Mouse (Mus musculus): ENCODE measurements around the gene Babam2. TPM values are rescaled to one million over a fixed set of nuclear protein-coding genes. Genes with fewer than 3 reads are reported as not detected.

The Babam2 gene
- polyA plus RNA-seq, 1 experiment: 70.1 TPM

DNA sequence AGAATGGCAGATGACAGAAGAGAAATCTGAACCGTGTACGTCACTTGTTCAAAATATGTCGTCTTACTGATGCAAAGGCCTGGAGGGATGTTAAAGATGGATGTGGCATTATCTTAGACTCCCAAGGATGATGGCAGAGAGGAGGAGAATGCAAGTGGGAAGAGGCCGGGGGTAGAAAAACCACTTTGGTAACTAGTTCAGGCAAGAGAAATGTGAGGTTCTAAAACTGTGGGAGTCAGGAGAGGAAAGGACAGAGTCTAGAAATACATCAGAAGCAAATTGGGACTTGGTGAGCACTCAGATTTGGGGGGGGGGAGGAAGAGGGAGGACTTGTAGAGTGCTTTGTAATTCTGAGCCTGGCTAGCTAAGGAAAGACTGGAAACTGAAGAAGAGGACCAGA is 340.1 kb downstream of the Babam2 start:
- H3K4me3 ChIP-seq (ENCODE audit: insufficient read depth, low read depth, low read length): no peak overlapping the region
- peaks cover 19% of the 10 kb centered on the region for H3K4me1 ChIP-seq (ENCODE audit: control insufficient read depth, insufficient read depth, insufficient read length, low read length)

DNA sequence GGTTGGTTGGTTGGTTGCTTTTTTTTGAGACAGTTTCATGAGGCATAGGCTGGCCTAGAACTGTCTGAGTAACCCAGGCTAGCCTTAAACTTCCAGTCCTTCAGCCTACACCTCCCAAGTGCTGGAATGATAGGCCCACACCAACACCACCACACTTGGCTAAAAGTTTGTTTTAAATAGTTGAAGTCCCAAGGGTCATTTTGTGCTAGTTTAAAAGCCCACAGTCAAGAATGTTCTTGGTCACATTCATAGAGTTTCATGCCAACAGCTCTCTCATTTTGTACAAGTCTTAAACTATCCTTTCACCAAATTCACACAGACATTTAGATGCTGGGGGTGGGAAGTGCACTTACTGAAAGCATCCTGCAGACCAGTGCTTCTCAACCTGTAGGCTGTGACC is 341.5 kb downstream of the Babam2 start:
- H3K4me3 ChIP-seq (ENCODE audit: insufficient read depth, low read depth, low read length): no peak overlapping the region
- peak overlapping the region; percentile 55 for H3K27ac ChIP-seq (replicated peaks; ENCODE audit: low read depth, low read length)
- H3K4me1 ChIP-seq (ENCODE audit: control insufficient read depth, insufficient read depth, insufficient read length, low read length): peaks cover 12% of the 10 kb centered on the region

More for the DNA sequence above, 340.1 kb downstream of the Babam2 start:
- no peak overlapping the region for H3K27ac ChIP-seq (replicated peaks; ENCODE audit: low read depth, low read length)

DNA sequence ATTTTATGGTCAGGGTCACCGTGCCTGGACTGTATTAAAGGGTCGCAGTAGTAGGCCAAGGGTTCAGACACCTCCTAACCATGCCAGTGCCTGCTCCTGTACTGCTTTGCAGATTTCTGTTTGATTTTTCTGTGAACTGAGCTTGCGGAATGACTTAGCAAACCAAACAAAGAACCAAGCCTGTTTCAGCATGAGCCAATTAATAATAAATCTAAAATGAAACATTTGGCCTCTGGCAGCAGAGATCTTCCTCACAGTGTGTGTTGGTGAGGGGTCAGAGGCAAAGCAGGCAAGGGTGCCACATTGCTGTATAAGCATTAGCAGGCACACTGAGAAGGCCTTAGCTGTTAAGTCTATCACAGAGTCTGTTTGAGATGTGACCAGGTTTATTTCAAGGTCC is 342.0 kb downstream of the Babam2 start:
- H3K4me3 ChIP-seq (ENCODE audit: insufficient read depth, low read depth, low read length): no peak overlapping the region
- H3K27ac ChIP-seq (replicated peaks; ENCODE audit: low read depth, low read length): peak overlapping the region; percentile 55
- H3K4me1 ChIP-seq (ENCODE audit: control insufficient read depth, insufficient read depth, insufficient read length, low read length): peaks cover 8% of the 10 kb centered on the region

DNA sequence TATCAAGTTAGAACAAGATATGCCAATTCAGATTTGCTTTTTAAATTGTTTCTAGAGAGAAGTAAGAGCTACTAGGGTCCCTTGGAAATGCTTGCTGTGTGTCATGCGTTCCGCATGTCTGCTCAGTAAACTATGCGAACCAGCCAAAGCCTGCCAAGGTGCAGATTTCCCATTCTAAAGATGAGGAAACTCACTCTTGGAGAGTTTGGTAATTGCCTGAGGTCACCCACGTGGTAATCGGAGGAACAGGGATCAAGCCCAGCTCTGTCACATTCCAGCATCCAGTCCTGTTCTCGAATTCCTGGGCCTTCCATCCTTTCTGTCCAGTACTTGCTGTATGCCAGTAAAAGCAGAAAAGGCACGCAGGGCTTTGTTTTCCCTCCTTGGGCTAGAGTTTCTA is 345.7 kb downstream of the Babam2 start:
- Histone ChIP-seq H3K27ac (replicated peaks; ENCODE audit: low read depth, low read length) (no peak overlapping the region), H3K4me3 (ENCODE audit: insufficient read depth, low read depth, low read length) (no peak overlapping the region), H3K4me1 (ENCODE audit: control insufficient read depth, insufficient read depth, insufficient read length, low read length) (peaks cover 5% of the 10 kb centered on the region)

DNA sequence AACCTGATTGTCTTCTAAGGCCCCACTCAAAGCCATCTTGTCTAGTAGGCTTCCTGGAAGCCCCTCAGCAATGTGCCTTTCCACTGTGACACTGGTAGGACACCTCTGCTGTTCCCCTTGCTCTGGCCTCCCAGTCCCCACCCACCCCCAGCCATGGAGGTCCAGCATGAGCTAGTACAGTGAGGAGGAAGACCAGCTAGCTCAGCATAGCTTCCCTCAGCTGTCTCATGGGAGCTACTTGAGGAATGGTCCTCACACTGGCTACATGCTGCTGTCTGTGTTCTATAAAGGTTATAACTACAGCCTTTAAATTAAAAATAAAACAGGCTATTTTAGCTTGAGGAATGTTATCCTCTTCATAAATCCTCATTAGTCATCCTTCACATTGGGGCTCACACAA is 346.5 kb downstream of the Babam2 start:
- no peak overlapping the region for H3K4me3 ChIP-seq (ENCODE audit: insufficient read depth, low read depth, low read length)
- H3K27ac ChIP-seq (replicated peaks; ENCODE audit: low read depth, low read length): no peak overlapping the region
- H3K4me1 ChIP-seq (ENCODE audit: control insufficient read depth, insufficient read depth, insufficient read length, low read length): peaks cover 2% of the 10 kb centered on the region; the same call in 1 of the 2 replicates

DNA sequence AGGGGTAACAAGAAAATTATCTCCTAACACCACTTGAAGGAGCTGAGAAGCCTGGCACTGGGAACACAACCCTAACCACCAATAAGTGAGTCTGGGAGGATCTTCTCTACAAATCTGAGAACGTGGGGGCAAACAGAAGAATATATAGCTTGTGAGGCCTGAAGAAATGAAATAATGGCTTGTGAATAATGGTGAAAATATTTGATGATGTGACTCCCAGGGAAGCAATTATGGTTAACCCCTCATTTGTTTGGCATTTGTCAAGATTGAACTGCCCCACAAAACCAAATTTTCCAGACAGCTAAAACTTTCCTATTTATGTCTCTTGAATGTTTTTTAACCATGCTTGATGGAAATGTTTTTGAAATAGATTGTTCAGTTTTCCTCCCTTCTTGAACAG is 354.4 kb downstream of the Babam2 start:
- Histone ChIP-seq H3K4me3 (ENCODE audit: insufficient read depth, low read depth, low read length) (no peak overlapping the region), H3K27ac (replicated peaks; ENCODE audit: low read depth, low read length) (no peak overlapping the region), H3K4me1 (ENCODE audit: control insufficient read depth, insufficient read depth, insufficient read length, low read length) (peaks cover 7% of the 10 kb centered on the region)

DNA sequence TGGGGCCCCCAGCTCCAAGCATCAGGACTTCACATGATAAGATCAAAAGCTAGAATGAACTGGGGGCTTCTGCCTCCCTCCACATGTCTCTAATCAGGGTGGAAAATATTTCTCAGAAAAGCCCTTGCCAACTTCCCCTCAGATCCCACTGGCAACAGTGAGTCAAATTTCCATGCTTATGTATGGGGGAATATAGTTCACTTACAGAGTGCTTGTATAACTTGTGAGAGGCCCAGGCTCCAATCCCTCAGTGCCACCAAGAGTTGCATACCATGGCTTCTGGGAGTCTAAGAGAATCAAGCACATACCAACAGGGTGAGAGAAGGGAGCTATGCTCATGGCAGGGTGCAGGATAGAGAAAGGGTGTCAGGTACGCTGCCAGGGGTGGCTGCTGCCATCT is 355.0 kb downstream of the Babam2 start:
- H3K4me3 ChIP-seq (ENCODE audit: insufficient read depth, low read depth, low read length): no peak overlapping the region
- H3K27ac ChIP-seq (replicated peaks; ENCODE audit: low read depth, low read length): no peak overlapping the region
- peaks cover 7% of the 10 kb centered on the region for H3K4me1 ChIP-seq (ENCODE audit: control insufficient read depth, insufficient read depth, insufficient read length, low read length)

- no peak overlapping the region for H3K27ac ChIP-seq (replicated peaks; ENCODE audit: low read depth, low read length)
- no peak overlapping the region for H3K4me3 ChIP-seq (ENCODE audit: insufficient read depth, low read depth, low read length)
- H3K4me1 ChIP-seq (ENCODE audit: control insufficient read depth, insufficient read depth, insufficient read length, low read length): peaks cover 7% of the 10 kb centered on the region
Measured at GRCm38 (mm10) chr5:32053476-32053875, 356.0 kb downstream of the Babam2 start.

DNA sequence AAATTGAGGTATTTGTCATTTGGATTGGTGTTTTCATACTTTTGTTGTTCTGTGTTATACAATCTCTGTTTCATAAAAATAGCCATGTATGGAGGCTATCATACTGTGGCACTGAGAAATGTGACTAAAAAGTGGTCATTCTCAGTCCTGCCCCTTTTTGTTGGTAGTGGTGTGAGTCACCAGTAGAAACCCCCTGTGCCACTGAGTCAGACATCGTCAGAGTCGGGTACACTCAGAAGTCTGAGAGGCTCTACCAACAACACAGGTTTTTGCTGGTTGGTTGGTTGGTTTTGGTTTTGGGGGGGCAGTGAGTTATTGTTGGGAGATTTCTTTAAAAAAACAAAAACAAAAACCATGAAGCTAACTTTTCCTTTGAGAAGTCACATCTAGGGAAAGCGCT is 358.2 kb downstream of the Babam2 start:
- Histone ChIP-seq H3K4me3 (ENCODE audit: insufficient read depth, low read depth, low read length) (no peak overlapping the region), H3K27ac (replicated peaks; ENCODE audit: low read depth, low read length) (no peak overlapping the region), H3K4me1 (ENCODE audit: control insufficient read depth, insufficient read depth, insufficient read length, low read length) (peaks cover 7% of the 10 kb centered on the region)

GRCm38 (mm10) chr5:32056126-32056525 is 358.6 kb downstream of the Babam2 start:
- no peak overlapping the region for H3K27ac ChIP-seq (replicated peaks; ENCODE audit: low read depth, low read length)
- no peak overlapping the region for H3K4me3 ChIP-seq (ENCODE audit: insufficient read depth, low read depth, low read length)
- peaks cover 7% of the 10 kb centered on the region for H3K4me1 ChIP-seq (ENCODE audit: control insufficient read depth, insufficient read depth, insufficient read length, low read length)

- Histone ChIP-seq H3K27ac (replicated peaks; ENCODE audit: low read depth, low read length) (no peak overlapping the region), H3K4me1 (ENCODE audit: control insufficient read depth, insufficient read depth, insufficient read length, low read length) (peaks cover 2% of the 10 kb centered on the region), H3K4me3 (ENCODE audit: insufficient read depth, low read depth, low read length) (no peak overlapping the region)
Measured at GRCm38 (mm10) chr5:32058481-32059253, 361.2 kb downstream of the Babam2 start.

- Histone ChIP-seq H3K27ac (replicated peaks; ENCODE audit: low read depth, low read length) (no peak overlapping the region), H3K4me1 (ENCODE audit: control insufficient read depth, insufficient read depth, insufficient read length, low read length) (peaks cover 2% of the 10 kb centered on the region), H3K4me3 (ENCODE audit: insufficient read depth, low read depth, low read length) (no peak overlapping the region)
Measured at GRCm38 (mm10) chr5:32059254-32059796, 361.8 kb downstream of the Babam2 start.

DNA sequence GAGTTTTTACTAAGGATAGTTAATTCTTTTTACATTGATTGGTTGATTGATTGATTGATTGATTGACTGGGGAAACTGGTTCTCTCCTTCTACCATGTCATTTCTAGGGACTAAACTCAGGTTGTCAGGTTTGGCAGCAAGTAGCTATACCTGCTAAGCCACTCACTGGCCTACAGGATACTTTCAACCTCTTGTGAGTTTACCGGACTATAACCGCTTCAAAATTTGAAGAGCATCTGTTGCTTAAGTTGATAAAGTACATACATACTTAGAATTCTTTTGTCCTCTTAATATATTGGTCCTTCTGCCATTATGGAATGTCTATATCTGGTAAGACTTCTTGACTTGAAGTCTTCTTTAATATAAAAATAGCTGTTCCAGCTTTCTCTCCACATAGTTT is 363.0 kb downstream of the Babam2 start:
- no peak overlapping the region for H3K4me3 ChIP-seq (ENCODE audit: insufficient read depth, low read depth, low read length)
- H3K27ac ChIP-seq (replicated peaks; ENCODE audit: low read depth, low read length): no peak overlapping the region
- H3K4me1 ChIP-seq (ENCODE audit: control insufficient read depth, insufficient read depth, insufficient read length, low read length): no peaks in the 10 kb centered on the region

DNA sequence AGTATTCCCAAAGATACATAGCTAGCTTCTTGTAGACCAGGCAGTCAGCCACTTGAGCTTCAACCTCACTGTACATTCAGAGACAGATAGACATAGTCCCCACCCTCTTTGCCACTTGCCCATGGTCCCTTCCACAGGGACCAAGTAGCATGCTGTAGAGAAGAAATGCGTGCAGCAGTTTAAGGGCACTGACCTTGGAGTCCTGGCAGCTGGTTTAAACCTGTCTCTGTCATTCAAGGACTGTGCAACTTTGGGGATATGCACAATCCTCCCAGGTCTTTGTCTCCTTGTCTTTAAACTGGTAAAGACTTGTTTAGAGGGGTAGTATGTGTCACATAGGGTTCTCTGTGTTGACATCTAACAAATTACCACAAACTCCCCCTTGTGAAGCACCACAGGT is 364.4 kb downstream of the Babam2 start:
- Histone ChIP-seq H3K27ac (replicated peaks; ENCODE audit: low read depth, low read length) (no peak overlapping the region), H3K4me3 (ENCODE audit: insufficient read depth, low read depth, low read length) (no peak overlapping the region)

GRCm38 (mm10) chr5:32064341-32065105 is 367.0 kb downstream of the Babam2 start:
- peak overlapping the region; percentile 41 for H3K27ac ChIP-seq (replicated peaks; ENCODE audit: low read depth, low read length)
- H3K4me3 ChIP-seq (ENCODE audit: insufficient read depth, low read depth, low read length): no peak overlapping the region
- H3K4me1 ChIP-seq (ENCODE audit: control insufficient read depth, insufficient read depth, insufficient read length, low read length): no peaks in the 10 kb centered on the region

More for the DNA sequence above, 364.4 kb downstream of the Babam2 start:
- H3K4me1 ChIP-seq (ENCODE audit: control insufficient read depth, insufficient read depth, insufficient read length, low read length): no peaks in the 10 kb centered on the region

All from brown adipose tissue, adult 24 weeks (tissue).